Mouse (Mus musculus) adrenal gland, adult 18-20 months (tissue): Measurements from ENCODE around the gene Igf2. TPM values are rescaled to one million over a fixed set of nuclear protein-coding genes. Genes with fewer than 3 reads are reported as not detected.

Experiments used
- microRNA-seq, 2 experiments: library from miRNA; unstranded; fragments of <30 nt; microRNA quantifications; one replicate each; pipeline ENCODE4 v1.2.0; 2021; ENCODE audit warnings: borderline number of aligned reads in 2 of 2
- total RNA-seq, 2 experiments: library from RNA; stranded (reverse); gene quantifications; 1 replicate in 1 of 2; 2 replicates in 1 of 2; pipeline ENCODE4 v1.2.3; 2021

The Igf2 gene
- total RNA-seq, 2 experiments from 2014 or later = 15.2 to 22.1 TPM

Small RNA genes lying within 50 kb of the gene (microRNA-seq; reads per million reads assigned to microRNA genes)
- 25.5 to 25.7 reads per million in 2 experiments for gene Mir483

Other genes with a start within 250 kb of the Igf2 start
- gene Syt8, start 232.0 kb downstream of the Igf2 start, total RNA-seq = not detected
- 10 to 100 TPM in 1 of 2 experiments, under 1 TPM in 1; 0.83 to 10.2 TPM for gene Tnni2, start 225.0 kb downstream of the Igf2 start, total RNA-seq
- gene Lsp1, start 206.0 kb downstream of the Igf2 start, total RNA-seq = 10 to 100 TPM; 17.0 to 24.2 TPM
- 10 to 100 TPM in 1 of 2 experiments, under 1 TPM in 1; 0.83 to 16.2 TPM for gene Tnnt3, start 168.0 kb downstream of the Igf2 start, total RNA-seq
- 1 to 10 TPM; 2.9 to 3.0 TPM for gene Mrpl23, start 134.1 kb downstream of the Igf2 start, total RNA-seq
- gene Gm49394, start 3.1 kb upstream of the Igf2 start, total RNA-seq = not detected
- not detected for gene Ins2, start 76.6 kb upstream of the Igf2 start, total RNA-seq